Mouse (Mus musculus) small intestine, adult 10 weeks (tissue): Measurements from ENCODE around the gene Ube2s. TPM values are rescaled to one million over a fixed set of nuclear protein-coding genes. Genes with fewer than 3 reads are reported as not detected.

Source experiments
- polyA plus RNA-seq: library from polyadenylated mRNA; stranded (reverse); fragments of 350-450 nt; fragmentation: Illumina TruSeq; extraction: RNeasy Lipid Tissue Mini Kit (QIAGEN cat#74804); gene quantifications from one replicate; pipeline ENCODE4 v1.2.3, GENCODE M21; 2014; ENCODE audit warnings: low replicate concordance

Ube2s gene
- polyA plus RNA-seq = 2.9 TPM

GRCm38 (mm10) chr7:4812303-4813104 is at the start of gene Ube2s:
Gene Ube2s, minus strand, starts transcription at chr7:4812590.

GRCm38 (mm10) chr7:4844245-4844916 is 32.0 kb upstream of the Ube2s start, which contains the start of gene Shisa7:
Gene Shisa7, minus strand, starts transcription at chr7:4844696.

GRCm38 (mm10) chr7:4792278-4793212 is 19.8 kb downstream of the Ube2s start, which contains the start of gene Rpl28:
Gene Rpl28, plus strand, starts transcription at chr7:4792874.

GRCm38 (mm10) chr7:4789436-4789935 is 22.9 kb downstream of the Ube2s start, which contains the start of gene Tmem238:
Gene Tmem238, minus strand, starts transcription at chr7:4789656.

GRCm38 (mm10) chr7:4782759-4783158 is 29.6 kb downstream of the Ube2s start, which contains the start of the genes Il11 and Tmem190:
Gene Il11, minus strand, starts transcription at chr7:4782859.
Gene Tmem190, plus strand, starts transcription at chr7:4782937.

GRCm38 (mm10) chr7:4771202-4771601 is 41.2 kb downstream of the Ube2s start, which contains the start of gene Fam71e2:
Gene Fam71e2, minus strand, starts transcription at chr7:4771302.

GRCm38 (mm10) chr7:4752821-4753570 is 59.4 kb downstream of the Ube2s start, which contains the start of gene Cox6b2:
Gene Cox6b2, minus strand, starts transcription at chr7:4753094.

Other genes with a start within 250 kb of the Ube2s start
- 19.6 TPM for gene Ptprh, start 208.5 kb downstream of the Ube2s start, polyA plus RNA-seq
- gene Tmem86b, start 181.2 kb downstream of the Ube2s start, polyA plus RNA-seq = 28.1 TPM
- gene Ppp6r1, start 153.6 kb downstream of the Ube2s start, polyA plus RNA-seq = 11.5 TPM
- gene Hspbp1, start 127.5 kb downstream of the Ube2s start, polyA plus RNA-seq = not detected
- gene Brsk1, start 122.0 kb downstream of the Ube2s start, polyA plus RNA-seq = not detected
- 4.2 TPM for gene Tmem150b, start 87.3 kb downstream of the Ube2s start, polyA plus RNA-seq
- 2.5 TPM for gene Kmt5c, start 72.5 kb downstream of the Ube2s start, polyA plus RNA-seq
- gene Cox6b2, start 59.5 kb downstream of the Ube2s start, polyA plus RNA-seq = not detected
- gene Fam71e2, start 41.3 kb downstream of the Ube2s start, polyA plus RNA-seq = not detected
- not detected for gene Il11, start 29.7 kb downstream of the Ube2s start, polyA plus RNA-seq
- not detected for gene Tmem190, start 29.7 kb downstream of the Ube2s start, polyA plus RNA-seq
- 1.0 TPM for gene Tmem238, start 22.9 kb downstream of the Ube2s start, polyA plus RNA-seq
- 4.2 TPM for gene Rpl28, start 19.7 kb downstream of the Ube2s start, polyA plus RNA-seq
- gene Shisa7, start 32.1 kb upstream of the Ube2s start, polyA plus RNA-seq = 0.19 TPM
- gene Isoc2b, start 57.7 kb upstream of the Ube2s start, polyA plus RNA-seq = 0.97 TPM
- 0.85 TPM for gene Isoc2a, start 64.6 kb upstream of the Ube2s start, polyA plus RNA-seq
- not detected for gene Gm36210, start 93.9 kb upstream of the Ube2s start, polyA plus RNA-seq
- gene Zfp628, start 102.6 kb upstream of the Ube2s start, polyA plus RNA-seq = not detected
- 0.59 TPM for gene Nat14, start 109.4 kb upstream of the Ube2s start, polyA plus RNA-seq
- gene Ssc5d, start 113.2 kb upstream of the Ube2s start, polyA plus RNA-seq = not detected
- not detected for gene Sbk2, start 151.8 kb upstream of the Ube2s start, polyA plus RNA-seq
- gene Sbk3, start 158.6 kb upstream of the Ube2s start, polyA plus RNA-seq = not detected
- gene Zfp579, start 183.6 kb upstream of the Ube2s start, polyA plus RNA-seq = 8.2 TPM
- gene Zfp524, start 201.8 kb upstream of the Ube2s start, polyA plus RNA-seq = not detected
- gene Fiz1, start 202.1 kb upstream of the Ube2s start, polyA plus RNA-seq = 9.3 TPM
- 0.48 TPM for gene Gm44973, start 202.9 kb upstream of the Ube2s start, polyA plus RNA-seq
- 3.4 TPM for gene Zfp865, start 207.8 kb upstream of the Ube2s start, polyA plus RNA-seq
- gene Ccdc106, start 208.0 kb upstream of the Ube2s start, polyA plus RNA-seq = not detected
- gene 4632433K11Rik, start 221.5 kb upstream of the Ube2s start, polyA plus RNA-seq = 1.6 TPM
- 6.2 TPM for gene Zfp784, start 225.9 kb upstream of the Ube2s start, polyA plus RNA-seq
- gene Zfp580, start 238.9 kb upstream of the Ube2s start, polyA plus RNA-seq = 0.56 TPM
- 11.5 TPM for gene U2af2, start 249.6 kb upstream of the Ube2s start, polyA plus RNA-seq